Mouse (Mus musculus): Measurements from ENCODE around the gene Stx5a. TPM values are rescaled to one million over a fixed set of nuclear protein-coding genes. Genes with fewer than 3 reads are reported as not detected.
"Not testable (repeated sequence)": the region's sequence is repeated elsewhere in the genome, so short reads cannot be mapped to it uniquely, and the experiment has no call there.

Stx5a gene
- polyA plus RNA-seq, 1 experiment = 71.7 TPM

- WGBS = 91% methylated on average over 10 of the region's 10 CpGs
- DNase-seq (ENCODE audit: low read depth, low spot score) = no peak
Observed at GRCm38 (mm10) chr19:8715868-8716766, 25.1 kb upstream of the Stx5a start.

- WGBS = 74% methylated on average over 10 of the region's 10 CpGs
- no peak for DNase-seq (ENCODE audit: low read depth, low spot score)
Observed at GRCm38 (mm10) chr19:8716767-8717475, 24.3 kb upstream of the Stx5a start.

GRCm38 (mm10) chr19:8718357-8718756 lies 22.9 kb upstream of the Stx5a start:
- WGBS = 55% methylated on average over 3 of the region's 3 CpGs
- DNase-seq (ENCODE audit: low read depth, low spot score) = no peak

- not testable (repeated sequence) for DNase-seq (ENCODE audit: low read depth, low spot score)
Observed at GRCm38 (mm10) chr19:8719037-8719436, 22.2 kb upstream of the Stx5a start.

- DNase-seq (ENCODE audit: low read depth, low spot score) = no peak
- 43% methylated on average over 1 of the region's 1 CpGs for WGBS
Observed at GRCm38 (mm10) chr19:8721378-8721777, 19.8 kb upstream of the Stx5a start.

- no peak for DNase-seq (ENCODE audit: low read depth, low spot score)
- WGBS = 28% methylated on average over 4 of the region's 4 CpGs
Observed at GRCm38 (mm10) chr19:8722021-8722420, 19.2 kb upstream of the Stx5a start.

GRCm38 (mm10) chr19:8722559-8722906 lies 18.7 kb upstream of the Stx5a start:
- WGBS = under 1% methylated on average over 5 of the region's 5 CpGs
- DNase-seq (ENCODE audit: low read depth, low spot score) = no peak

- DNase-seq (ENCODE audit: low read depth, low spot score) = peak; percentile 95
- under 1% methylated on average over 50 of the region's 50 CpGs for WGBS
Observed at GRCm38 (mm10) chr19:8722907-8723573, 18.2 kb upstream of the Stx5a start, which contains the start of gene Slc3a2. Gene Slc3a2 (minus strand): TSS chr19:8723369.

- WGBS = under 1% methylated on average over 20 of the region's 20 CpGs
- no peak for DNase-seq (ENCODE audit: low read depth, low spot score)
Observed at GRCm38 (mm10) chr19:8723574-8724346, 17.5 kb upstream of the Stx5a start.

- no peak for DNase-seq (ENCODE audit: low read depth, low spot score)
- 2% methylated on average over 2 of the region's 2 CpGs for WGBS
Observed at GRCm38 (mm10) chr19:8724392-8724791, 16.8 kb upstream of the Stx5a start.

GRCm38 (mm10) chr19:8725081-8725613 lies 16.1 kb upstream of the Stx5a start:
- DNase-seq (ENCODE audit: low read depth, low spot score) = no peak
- WGBS = 31% methylated on average over 4 of the region's 4 CpGs

GRCm38 (mm10) chr19:8726609-8727390 lies 14.4 kb upstream of the Stx5a start:
- 46% methylated on average over 3 of the region's 3 CpGs for WGBS
- DNase-seq (ENCODE audit: low read depth, low spot score) = no peak

- no peak for DNase-seq (ENCODE audit: low read depth, low spot score)
- 27% methylated on average over 5 of the region's 5 CpGs for WGBS
Observed at GRCm38 (mm10) chr19:8727495-8728114, 13.6 kb upstream of the Stx5a start.

GRCm38 (mm10) chr19:8728335-8729099 lies 12.7 kb upstream of the Stx5a start:
- DNase-seq (ENCODE audit: low read depth, low spot score) = not testable (repeated sequence)
- WGBS = 45% methylated on average over 3 of the region's 3 CpGs

GRCm38 (mm10) chr19:8734334-8734733 lies 6.9 kb upstream of the Stx5a start:
- 74% methylated on average over 3 of the region's 3 CpGs for WGBS
- no peak for DNase-seq (ENCODE audit: low read depth, low spot score)

- under 1% methylated on average over 32 of the region's 32 CpGs for WGBS
- peak; percentile 78 for DNase-seq (ENCODE audit: low read depth, low spot score)
Observed at GRCm38 (mm10) chr19:8735389-8736159, 5.6 kb upstream of the Stx5a start, which contains the start of gene Wdr74. Gene Wdr74 (plus strand): TSS chr19:8735827.

GRCm38 (mm10) chr19:8736160-8736467 lies 5.1 kb upstream of the Stx5a start:
- WGBS = under 1% methylated on average over 11 of the region's 11 CpGs
- DNase-seq (ENCODE audit: low read depth, low spot score) = no peak

Data from large intestine, adult 2 months (tissue).